Mouse (Mus musculus) neural tube, embryonic 10.5 days (tissue): ENCODE measurements around the gene Nos2.
"Not testable (repeated sequence)": the region's sequence is repeated elsewhere in the genome, so short reads cannot be mapped to it uniquely, and the experiment has no call there.

Source experiments
- DNase-seq: peaks from one replicate; pipeline ENCODE4 v3.0.0-alpha.2; 2017; ENCODE audit warnings: low spot score; ENCODE audit errors: extremely low spot score

Gene Nos2

GRCm38 (mm10) chr11:78986311-78987002 lies 65.9 kb downstream of the Nos2 start:
- no peak for DNase-seq

- DNase-seq = not testable (repeated sequence)
Measured at GRCm38 (mm10) chr11:78989206-78989605, 68.6 kb downstream of the Nos2 start.

- no peak for DNase-seq
Measured at GRCm38 (mm10) chr11:78990096-78990495, 69.5 kb downstream of the Nos2 start.

DNA sequence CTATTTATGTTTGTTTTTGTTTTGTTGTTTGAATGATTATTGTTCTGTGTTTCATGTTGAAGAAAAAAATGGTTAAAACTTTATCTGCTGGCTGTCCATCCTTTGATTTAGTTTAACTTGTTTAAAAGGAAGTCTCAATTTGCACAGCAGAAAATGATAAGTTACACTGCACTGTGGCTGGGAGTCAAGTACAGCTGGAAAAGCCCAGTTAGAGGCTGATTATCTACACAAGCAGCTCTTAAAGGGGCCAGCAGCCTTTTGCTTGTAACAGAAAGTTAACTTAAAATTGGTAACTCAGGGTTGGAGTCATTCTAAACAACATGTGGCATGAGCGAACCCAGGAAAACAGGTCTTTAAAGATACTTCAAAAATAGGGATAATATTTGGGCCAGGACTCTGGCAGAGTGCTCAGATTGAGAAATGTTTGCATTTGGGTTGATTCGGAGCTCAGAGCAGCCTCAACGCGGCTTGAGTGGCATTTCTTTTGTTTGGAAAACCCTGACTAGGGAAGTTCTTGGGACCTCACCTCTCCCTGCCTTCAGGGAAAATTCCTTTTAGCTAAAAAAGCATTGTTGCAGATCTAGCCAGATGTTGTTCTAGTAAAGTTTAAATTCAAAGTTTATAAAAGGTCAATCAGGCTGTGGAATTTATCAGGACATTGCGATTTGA lies 70.4 kb downstream of the Nos2 start:
- DNase-seq = not testable (repeated sequence)

DNA sequence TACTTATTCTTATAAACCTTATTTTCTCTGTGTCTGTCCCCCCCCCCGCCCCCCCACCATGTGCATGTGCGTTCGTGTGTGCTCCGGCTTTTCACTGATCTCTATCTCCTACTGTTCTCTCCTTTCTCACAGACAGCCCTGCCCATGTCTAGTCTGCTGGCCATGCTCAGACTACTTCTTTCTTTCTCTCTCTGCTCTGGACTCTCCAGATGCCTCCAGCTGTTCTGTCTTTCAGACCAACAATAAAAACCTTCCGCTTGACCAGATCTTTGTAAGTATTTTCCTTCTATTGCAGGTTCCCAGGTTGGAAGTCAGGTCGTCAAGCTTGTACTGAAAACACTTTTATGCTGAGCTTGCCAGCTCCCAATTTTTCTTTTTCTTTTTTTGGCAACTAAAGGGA lies 78.5 kb downstream of the Nos2 start:
- DNase-seq = no peak

DNA sequence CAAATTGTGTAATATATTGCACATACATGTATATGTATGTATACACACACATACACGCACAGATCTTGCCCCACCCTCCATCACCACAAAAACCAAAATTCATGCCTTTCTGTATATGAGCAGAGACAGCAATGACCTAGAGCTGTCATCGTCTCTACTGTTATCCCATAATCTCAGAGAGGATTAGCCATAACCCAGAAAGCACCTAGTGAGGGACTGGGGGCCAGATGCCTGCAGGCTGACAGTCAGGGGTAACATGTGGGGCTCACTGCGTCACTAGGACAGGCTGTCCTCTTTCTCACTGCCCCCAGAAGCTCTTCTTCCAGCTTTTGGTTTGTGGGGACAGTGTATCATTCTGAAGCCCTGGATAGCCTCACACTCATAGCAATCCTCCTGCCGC lies 81.3 kb downstream of the Nos2 start:
- no peak for DNase-seq

DNA sequence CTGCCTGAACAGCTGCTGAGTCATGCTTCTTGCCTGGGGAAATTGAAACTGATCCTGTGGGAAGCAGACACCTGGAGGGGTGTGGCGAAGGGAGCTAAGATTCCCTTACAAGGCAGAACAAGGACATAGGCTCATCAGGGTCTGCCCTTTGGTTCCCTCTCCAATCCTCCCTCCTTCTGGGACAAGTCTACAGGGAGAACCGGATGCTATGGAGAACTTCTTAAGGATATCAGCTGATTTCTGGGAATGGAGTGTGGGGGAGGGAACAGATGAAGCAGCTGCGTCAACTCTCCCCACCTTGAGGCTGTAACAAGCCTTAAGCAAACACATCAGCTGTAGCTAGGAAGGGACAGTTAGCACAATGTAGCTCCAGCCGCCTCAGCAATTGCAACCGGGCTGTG lies 82.0 kb downstream of the Nos2 start:
- no peak for DNase-seq

GRCm38 (mm10) chr11:79003053-79003768 lies 82.6 kb downstream of the Nos2 start:
- DNase-seq = no peak

DNA sequence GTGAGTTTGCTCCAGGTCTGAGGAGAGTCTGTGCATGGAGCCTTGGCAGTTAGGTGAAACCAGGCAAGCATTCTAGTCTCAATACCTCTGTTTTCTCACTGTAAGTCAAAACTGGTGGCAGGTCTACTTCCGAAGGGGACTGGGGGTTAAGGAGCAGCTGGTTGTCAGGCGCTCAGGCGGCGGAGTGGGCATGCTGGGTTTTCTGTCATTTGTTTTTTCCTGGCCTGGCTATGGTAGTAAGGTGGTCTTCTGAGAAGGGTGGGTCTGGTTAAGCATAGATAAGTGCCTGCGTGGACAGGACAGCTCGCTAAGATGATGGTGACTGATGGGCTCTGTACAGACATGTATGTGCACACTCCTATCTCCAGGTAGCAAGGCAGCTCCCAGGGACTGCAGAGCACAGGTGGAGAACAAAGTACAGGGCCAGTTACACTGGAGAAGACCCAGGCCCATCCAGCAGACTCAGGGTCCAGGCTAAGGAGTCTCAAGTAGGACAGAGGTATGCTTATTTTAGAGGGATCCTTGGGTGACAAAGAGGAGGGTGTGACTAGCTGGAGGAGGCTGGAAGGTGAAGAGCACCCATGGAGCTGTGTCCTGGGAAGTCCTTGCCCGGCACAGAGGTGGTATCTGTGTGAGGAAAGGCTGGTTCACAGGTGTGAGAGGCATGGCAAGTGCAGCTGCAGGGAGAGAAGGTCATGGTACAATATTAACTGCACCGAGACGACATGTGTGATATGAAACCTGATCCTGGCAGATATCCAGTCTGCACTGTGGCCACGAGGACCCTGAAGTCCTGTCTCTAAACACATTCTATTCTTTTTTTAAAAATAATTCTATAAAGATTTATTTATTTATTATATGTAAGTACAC lies 83.4 kb downstream of the Nos2 start:
- no peak for DNase-seq

DNA sequence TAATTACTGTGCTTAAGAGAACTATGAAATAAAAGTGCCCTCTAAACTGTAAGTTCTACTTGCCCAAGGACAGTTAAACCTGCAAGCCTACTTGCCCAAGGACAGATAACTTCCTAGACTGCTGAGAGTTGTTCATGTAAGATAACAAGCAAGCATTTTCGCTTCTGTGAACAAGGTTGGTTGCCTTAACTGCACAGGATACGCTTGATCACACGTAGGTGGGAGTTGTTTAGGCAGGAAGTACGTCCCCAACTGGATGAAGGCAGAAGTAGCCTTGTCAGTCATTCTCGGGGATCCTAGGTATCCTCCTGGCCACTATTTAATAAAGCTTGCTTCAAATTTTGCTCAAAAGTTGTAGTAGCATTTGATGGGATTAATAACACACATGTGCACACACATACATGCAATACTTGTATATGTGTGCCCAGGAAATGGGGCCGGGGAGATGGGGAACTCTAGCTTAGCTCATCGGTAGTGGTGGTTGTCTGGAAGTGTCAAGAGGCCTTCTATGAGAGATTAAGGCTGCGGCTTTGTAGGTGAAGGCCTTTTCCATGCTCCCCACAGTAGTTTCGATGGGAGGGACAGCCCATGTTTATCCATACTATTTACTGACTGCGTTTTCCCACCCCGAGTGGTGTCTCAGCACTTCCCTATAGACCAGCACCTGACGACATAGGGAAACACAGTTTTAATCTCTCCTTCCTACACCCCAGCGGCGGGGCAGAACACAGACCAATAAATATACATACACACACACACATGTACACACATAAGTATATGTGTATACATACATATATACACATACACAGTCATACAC lies 85.2 kb downstream of the Nos2 start:
- DNase-seq = no peak

DNA sequence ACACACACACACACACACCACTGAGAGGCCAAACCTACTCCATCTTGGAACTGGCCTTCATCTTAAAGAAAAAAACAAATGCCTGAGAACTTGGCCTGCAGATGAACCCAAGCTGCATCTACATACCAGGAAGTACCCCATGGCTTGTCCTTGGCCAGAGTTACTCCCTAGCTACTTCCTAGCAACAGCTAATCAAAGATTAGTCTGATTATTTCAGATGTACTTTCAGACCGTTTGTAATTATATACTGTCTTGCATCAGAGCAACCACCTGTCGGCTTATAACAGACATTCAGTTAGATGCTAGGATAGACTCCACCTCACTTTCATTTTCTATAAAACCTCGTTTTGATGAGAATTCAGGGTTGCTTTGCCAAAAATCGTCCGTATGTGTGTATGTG lies 85.8 kb downstream of the Nos2 start:
- DNase-seq = no peak

DNA sequence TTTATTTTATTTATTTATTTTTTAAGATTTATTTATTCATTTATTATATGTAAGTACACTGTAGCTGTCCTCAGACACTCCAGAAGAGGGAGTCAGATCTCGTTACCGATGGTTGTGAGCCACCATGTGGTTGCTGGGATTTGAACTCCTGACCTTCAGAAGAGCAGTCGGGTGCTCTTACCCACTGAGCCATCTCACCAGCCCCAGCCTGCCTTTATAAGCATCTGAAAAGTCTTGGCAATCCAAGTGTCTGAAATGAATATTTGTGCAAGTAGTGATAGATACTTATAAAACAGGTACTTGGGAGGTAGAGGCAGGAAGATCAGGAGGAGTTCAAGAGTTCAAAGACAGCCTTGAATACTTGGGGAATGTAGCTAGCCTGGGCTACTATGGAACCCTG lies 86.8 kb downstream of the Nos2 start:
- DNase-seq = not testable (repeated sequence)

DNA sequence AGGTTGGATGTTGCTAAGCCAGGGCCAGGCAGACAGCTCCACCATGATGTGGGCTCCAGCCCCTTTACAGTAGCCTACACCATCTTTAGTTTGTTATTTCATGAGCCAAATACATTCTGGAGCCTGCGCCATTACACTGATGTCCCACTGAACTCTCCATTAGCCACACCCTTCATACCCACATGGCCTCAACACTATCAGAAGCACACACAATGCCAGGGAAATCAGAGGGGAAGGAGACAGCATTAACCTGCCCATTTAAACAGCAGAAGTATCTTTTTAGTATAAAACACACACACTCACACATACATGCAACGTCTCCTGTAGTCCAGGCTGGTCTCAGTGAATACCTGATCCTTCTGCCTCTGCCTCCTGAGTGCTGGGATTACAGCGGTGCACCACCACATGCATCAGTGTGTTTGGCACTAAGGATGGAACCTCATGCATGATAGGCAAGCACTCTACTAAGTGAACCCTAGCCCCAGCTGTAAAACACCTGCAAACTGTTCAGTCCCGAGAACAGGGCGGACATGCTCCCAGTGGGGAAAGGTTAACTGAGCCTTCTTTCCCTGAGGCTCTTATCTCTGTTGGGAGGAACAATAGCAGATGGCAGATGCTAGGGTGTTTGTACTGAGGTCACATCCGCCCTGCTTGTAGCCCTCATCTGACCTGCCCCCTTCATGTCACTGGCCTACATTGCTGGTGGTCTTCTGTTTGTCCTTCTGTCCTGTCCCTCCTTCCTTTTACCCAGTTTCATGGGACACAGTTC lies 87.6 kb downstream of the Nos2 start:
- DNase-seq = no peak

GRCm38 (mm10) chr11:79008891-79009290 lies 88.3 kb downstream of the Nos2 start:
- no peak for DNase-seq
